In the genomic region with DNA sequence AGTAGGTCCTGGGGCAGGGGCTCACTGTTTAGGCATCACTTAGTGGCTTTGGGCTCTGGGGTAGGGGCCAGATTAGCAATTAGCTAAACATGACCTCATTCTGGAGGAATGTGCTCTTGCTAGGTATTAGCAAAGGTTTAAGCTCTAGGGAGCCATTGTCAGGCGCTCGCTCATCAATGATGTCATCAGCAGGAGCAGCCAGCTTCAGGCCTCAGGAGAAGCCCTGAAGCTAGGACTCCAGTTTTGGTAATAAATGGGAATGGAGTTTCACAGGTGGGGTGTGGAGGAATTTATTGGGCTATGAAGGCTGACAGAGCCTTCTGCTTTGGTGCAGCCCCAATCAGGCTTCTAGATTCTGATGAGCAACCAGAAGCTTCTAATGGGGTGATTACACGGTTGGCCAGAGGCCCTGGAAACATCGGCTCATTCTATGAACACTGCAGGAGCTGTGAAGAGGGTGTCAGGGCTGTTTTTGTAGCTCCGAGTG, we compare ENCODE assay signal across 8 mouse cellular contexts. TPM values are rescaled to one million over a fixed set of nuclear protein-coding genes. Genes with fewer than 3 reads are reported as not detected.
DNase-seq lines count a peak whose midpoint lies in the region; ATAC-seq lines count a peak whose summit lies in the region.
"Had no signal": no experiment of that assay in that cellular context is flagged by ENCODE, and none has a peak within 500 bp of the region (broad histone marks: within the 10 kb centered on the region; RNA-seq: fewer than 3 reads in every experiment).

No protein-coding gene starts in this region.

- no peak overlapping the region for H3K9ac ChIP-seq in heart, embryonic 13.5 days
- H3K9ac ChIP-seq in midbrain, embryonic 14.5 days (replicated peaks; ENCODE audit: low read length) = no peak overlapping the region

- H3K27me3 ChIP-seq in heart, embryonic 13.5 days (replicated peaks) = no peaks in the 10 kb centered on the region
- H3K27me3 ChIP-seq in midbrain, embryonic 14.5 days (ENCODE audit: control insufficient read depth, insufficient read depth, low read length) = no peaks in the 10 kb centered on the region

- peak; percentile 17; the same call in 1 of the 2 replicates for ATAC-seq in heart, embryonic 13.5 days (ENCODE audit: extremely low read depth, insufficient number of reproducible peaks, low FRiP score, low TSS enrichment)
- peak; percentile 65; the same call in 1 of the 2 replicates for ATAC-seq in midbrain, embryonic 14.5 days (ENCODE audit: low FRiP score, low TSS enrichment)
- ATAC-seq: inflammation-experienced regulatory T-cells, adult 6 months had no signal

- DNase-seq in MN1 (ENCODE audit: low spot score) = peak; percentile 16
- DNase-seq in embryo, embryonic 10 days (ENCODE audit: low spot score) = peak; percentile 74
- peak; percentile 50 for DNase-seq in midbrain, embryonic 14.5 days
- DNase-seq in adrenal gland, postnatal 10 days = no peak
- DNase-seq in urinary bladder, adult 18-20 months (ENCODE audit: low spot score in 2 of 2) = no peak
- no peak for DNase-seq in thymus, adult 18-20 months

- peaks cover 69% of the 10 kb centered on the region for H3K4me1 ChIP-seq in heart, embryonic 13.5 days
- H3K4me1 ChIP-seq in midbrain, embryonic 14.5 days (ENCODE audit: control insufficient read depth, insufficient read depth, low read length) = peaks cover 7% of the 10 kb centered on the region

- peak overlapping the region; percentile 26 for H3K4me2 ChIP-seq in heart, embryonic 13.5 days
- no peak overlapping the region for H3K4me2 ChIP-seq in midbrain, embryonic 14.5 days (ENCODE audit: low read length)

- no peak overlapping the region for H3K4me3 ChIP-seq in heart, embryonic 13.5 days
- no peak overlapping the region for H3K4me3 ChIP-seq in midbrain, embryonic 14.5 days (replicated peaks; ENCODE audit: low read depth, low read length)

- peak overlapping the region; percentile 59 for H3K27ac ChIP-seq in heart, embryonic 13.5 days (replicated peaks)
- H3K27ac ChIP-seq in midbrain, embryonic 14.5 days (replicated peaks; ENCODE audit: low read depth, low read length) = no peak overlapping the region

- no peaks in the 10 kb centered on the region for H3K36me3 ChIP-seq in heart, embryonic 13.5 days
- H3K36me3 ChIP-seq in midbrain, embryonic 14.5 days (ENCODE audit: control insufficient read depth, insufficient read depth, low read length) = no peaks in the 10 kb centered on the region

- H3K9me3 ChIP-seq in heart, embryonic 13.5 days = no peaks in the 10 kb centered on the region
- no peaks in the 10 kb centered on the region for H3K9me3 ChIP-seq in midbrain, embryonic 14.5 days (ENCODE audit: control insufficient read depth, low read length)

- 26% methylated on average over 5 of the region's 5 CpGs for WGBS in heart, embryonic 13.5 days
- WGBS in midbrain, embryonic 14.5 days = 10% methylated on average over 5 of the region's 5 CpGs

RNA-seq across cellular contexts. Expression of a gene that starts 30.0 kb away (rescaled TPM):
- polyA plus RNA-seq in heart, embryonic 13.5 days (2015; fragmentation: Nextera tagmentation; extraction: Ambion mirVana) = 7.5 and 8.5 TPM in 2 replicates
- 3.8 and 13.6 TPM in 2 replicates for polyA plus RNA-seq in midbrain, embryonic 14.5 days (2014; fragmentation: Nextera tagmentation; extraction: Ambion mirVana)
- total RNA-seq in adrenal gland, postnatal 10 days (2021) = 10 to 100 TPM; 43.6 to 52.7 TPM

RNA-seq across cellular contexts. Expression of a gene that starts 56.4 kb away (rescaled TPM):
- polyA plus RNA-seq in heart, embryonic 13.5 days (2015; fragmentation: Nextera tagmentation; extraction: Ambion mirVana) = not detected in 2 replicates
- polyA plus RNA-seq in midbrain, embryonic 14.5 days (2014; fragmentation: Nextera tagmentation; extraction: Ambion mirVana) = not detected in 2 replicates
- not detected for total RNA-seq in adrenal gland, postnatal 10 days (2021)
- polyA plus RNA-seq: inflammation-experienced regulatory T-cells, adult 6 months had no signal

Comparison
In these comparisons a context has a peak if more than half of its experiments do, and no peak if none do; other contexts are left out.
1. DNase-seq: peak in MN1 (single experiment), embryo, embryonic 10 days (single experiment) and midbrain, embryonic 14.5 days (single experiment); none in adrenal gland, postnatal 10 days (single experiment), urinary bladder, adult 18-20 months (0 of 2) and thymus, adult 18-20 months (0 of 2).